Mouse (Mus musculus): ENCODE measurements around the gene Zc3hav1.
"Not testable (repeated sequence)": the region's sequence is repeated elsewhere in the genome, so short reads cannot be mapped to it uniquely, and the experiment has no call there.

Zc3hav1 gene

GRCm38 (mm10) chr6:38353811-38354722 is at the start of gene Zc3hav1:
TSS of gene Zc3hav1 (minus strand) at chr6:38354603.
- peak; percentile 83 for DNase-seq (ENCODE audit: low read depth, low spot score)

- DNase-seq (ENCODE audit: low read depth, low spot score), result peak; percentile 73
These were observed 35.3 kb upstream of the Zc3hav1 start for GRCm38 (mm10) chr6:38389671-38390070.

GRCm38 (mm10) chr6:38381129-38381771 is 26.8 kb upstream of the Zc3hav1 start, which contains the start of gene Ttc26:
TSS of gene Ttc26 (plus strand) at chr6:38381469.
- DNase-seq (ENCODE audit: low read depth, low spot score), result peak; percentile 94

- DNase-seq (ENCODE audit: low read depth, low spot score), result no peak
These were observed 26.3 kb upstream of the Zc3hav1 start for GRCm38 (mm10) chr6:38380764-38381128.

GRCm38 (mm10) chr6:38374271-38374670 is 19.9 kb upstream of the Zc3hav1 start:
- peak; percentile 99 for DNase-seq (ENCODE audit: low read depth, low spot score)

- DNase-seq (ENCODE audit: low read depth, low spot score), result no peak
These were observed 15.5 kb upstream of the Zc3hav1 start for GRCm38 (mm10) chr6:38369945-38370344.

- DNase-seq (ENCODE audit: low read depth, low spot score), result no peak
These were observed 9.7 kb upstream of the Zc3hav1 start for GRCm38 (mm10) chr6:38364121-38364520.

GRCm38 (mm10) chr6:38363370-38363769 is 9.0 kb upstream of the Zc3hav1 start:
- peak; percentile 42 for DNase-seq (ENCODE audit: low read depth, low spot score)

GRCm38 (mm10) chr6:38361937-38362336 is 7.5 kb upstream of the Zc3hav1 start:
- no peak for DNase-seq (ENCODE audit: low read depth, low spot score)

- DNase-seq (ENCODE audit: low read depth, low spot score), result no peak
These were observed 6.7 kb upstream of the Zc3hav1 start for GRCm38 (mm10) chr6:38361065-38361464.

- no peak for DNase-seq (ENCODE audit: low read depth, low spot score)
These were observed 5.5 kb upstream of the Zc3hav1 start for GRCm38 (mm10) chr6:38359736-38360499.

- not testable (repeated sequence) for DNase-seq (ENCODE audit: low read depth, low spot score)
These were observed 4.8 kb upstream of the Zc3hav1 start for GRCm38 (mm10) chr6:38359044-38359735.

- no peak for DNase-seq (ENCODE audit: low read depth, low spot score)
These were observed 4.0 kb upstream of the Zc3hav1 start for GRCm38 (mm10) chr6:38358253-38359027.

GRCm38 (mm10) chr6:38357603-38358252 is 3.3 kb upstream of the Zc3hav1 start:
- DNase-seq (ENCODE audit: low read depth, low spot score), result no peak

- not testable (repeated sequence) for DNase-seq (ENCODE audit: low read depth, low spot score)
These were observed 2.4 kb upstream of the Zc3hav1 start for GRCm38 (mm10) chr6:38356661-38357433.

- DNase-seq (ENCODE audit: low read depth, low spot score), result peak; percentile 67
These were observed 1.5 kb upstream of the Zc3hav1 start for GRCm38 (mm10) chr6:38355862-38356261.

- DNase-seq (ENCODE audit: low read depth, low spot score), result no peak
These were observed 986 bp upstream of the Zc3hav1 start for GRCm38 (mm10) chr6:38355354-38355823.

GRCm38 (mm10) chr6:38354723-38355353 is 435 bp upstream of the Zc3hav1 start:
- DNase-seq (ENCODE audit: low read depth, low spot score), result peak; percentile 62

GRCm38 (mm10) chr6:38353181-38353580 is 1.2 kb downstream of the Zc3hav1 start:
- DNase-seq (ENCODE audit: low read depth, low spot score), result peak; percentile 36

Data from 3T3-L1 (cell line).